Mouse (Mus musculus) liver, embryonic 11.5 days (tissue): ENCODE data around the gene Gm14440. TPM values are rescaled to one million over a fixed set of nuclear protein-coding genes. Genes with fewer than 3 reads are reported as not detected.
"Not testable (repeated sequence)": the region's sequence is repeated elsewhere in the genome, so short reads cannot be mapped to it uniquely, and the experiment has no call there.

Experiments used
- ATAC-seq: fragments of 200-750 bp; cut with Nextera tagmentation; replicated peaks from 2 replicates; pipeline ENCODE4 v1.8.0; 2017; ENCODE audit warnings: moderate number of reproducible peaks, mild to moderate bottlenecking, moderate TSS enrichment, moderate library complexity; ENCODE audit not compliant: low FRiP score
- DNase-seq: peaks from one replicate; pipeline ENCODE4 v3.0.0-alpha.2; 2017; ENCODE audit warnings: low spot score
- H3K27ac ChIP-seq: fragments of 300-500 bp; sonication (generic); 2 replicates; pipeline ENCODE4 v1.5.1; 2014; ENCODE audit warnings: mild to moderate bottlenecking, low read depth, low read length, control low read depth
- H3K27me3 ChIP-seq: fragments of 300-500 bp; sonication (generic); replicated peaks from 2 replicates; pipeline ENCODE4 v1.6.1; 2014; ENCODE audit warnings: low read length, mixed read lengths; ENCODE audit not compliant: control insufficient read depth, insufficient read depth
- H3K36me3 ChIP-seq: fragments of 300-500 bp; sonication (generic); 2 replicates; pipeline ENCODE4 v1.6.1; 2014; ENCODE audit warnings: mild to moderate bottlenecking, low read length, moderate library complexity, mixed read lengths; ENCODE audit not compliant: control insufficient read depth, insufficient read depth
- H3K4me1 ChIP-seq: fragments of 300-500 bp; sonication (generic); replicated peaks from 2 replicates; pipeline ENCODE4 v1.6.1; 2014; ENCODE audit warnings: low read length, mixed read lengths; ENCODE audit not compliant: control insufficient read depth, insufficient read depth
- H3K4me2 ChIP-seq: fragments of 300-500 bp; sonication (generic); 2 replicates; pipeline ENCODE4 v1.6.1; 2014; ENCODE audit warnings: mild to moderate bottlenecking, control low read depth, moderate library complexity
- H3K4me3 ChIP-seq: fragments of 300-500 bp; sonication (generic); 2 replicates; pipeline ENCODE4 v1.5.1; 2014; ENCODE audit warnings: low read depth, low read length, control low read depth
- H3K9ac ChIP-seq: fragments of 300-500 bp; sonication (generic); 2 replicates; pipeline ENCODE4 v1.6.1; 2014; ENCODE audit warnings: low read depth, low read length, control low read depth
- H3K9me3 ChIP-seq: fragments of 300-500 bp; sonication (generic); 2 replicates; pipeline ENCODE4 v1.6.1; 2016; ENCODE audit warnings: low read length, inconsistent platforms, mixed read lengths; ENCODE audit not compliant: control insufficient read depth
- WGBS: fragments of 180-500 bp; shearing (Covaris S2); extraction: QIAGEN DNeasy Blood & Tissue Kit; methylation state at CpG from one replicate; pipeline ENCODE4 v1.1.7; 2014; 5-methylcytosine and 5-hydroxymethylcytosine counted together
- polyA plus RNA-seq: library from polyadenylated mRNA; unstranded; fragments of >200 nt; fragmentation: Nextera tagmentation; extraction: Ambion mirVana; gene quantifications from 2 replicates; pipeline ENCODE4 v1.2.1, GENCODE M21; 2014

The Gm14440 gene
- 0.18 and 4.3 TPM in 2 replicates for polyA plus RNA-seq

DNA sequence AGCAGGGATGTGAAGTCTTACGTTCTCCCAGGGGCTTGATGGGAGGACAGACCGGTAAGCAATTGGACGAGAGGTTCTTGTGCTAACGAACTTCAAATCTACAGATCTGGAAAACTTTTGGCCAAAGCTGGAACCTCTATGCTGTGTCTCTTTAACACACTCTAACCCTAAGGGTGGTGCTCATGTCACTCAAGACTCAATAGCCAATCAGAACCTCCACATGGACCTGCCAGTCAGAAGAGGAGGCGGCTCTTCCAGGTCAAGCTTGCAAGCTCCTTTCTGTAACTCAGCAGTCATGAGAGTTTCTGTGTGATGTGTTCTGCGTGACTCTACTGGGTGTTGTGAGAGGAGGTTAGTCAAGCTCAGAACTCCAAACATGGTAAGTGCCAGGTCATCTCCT lies at the start of gene Gm14440:
TSS of gene Gm14440 (plus strand) at position 301 of the 400 bp plus-strand sequence.
- DNase-seq, H3K36me3 ChIP-seq, H3K27me3 ChIP-seq, H3K4me1 ChIP-seq, ATAC-seq, H3K27ac ChIP-seq, H3K4me3 ChIP-seq, H3K9ac ChIP-seq, H3K4me2 ChIP-seq, H3K9me3 ChIP-seq: not testable (repeated sequence)
- WGBS, result no CpG with 5 or more reads among the region's 6 CpGs

Other genes starting within 250 kb of the Gm14440 start
- 1.1 TPM in 1 of 2 replicates, not detected in the other for gene Gm14393, start 207.3 kb upstream of the Gm14440 start, polyA plus RNA-seq
- 3.8 and 4.0 TPM in 2 replicates for gene Gm14399, start 133.1 kb upstream of the Gm14440 start, polyA plus RNA-seq
- gene Gm14443, start 99.3 kb upstream of the Gm14440 start, polyA plus RNA-seq, result 0.21 and 0.51 TPM in 2 replicates
- gene Gm14391, start 68.2 kb upstream of the Gm14440 start, polyA plus RNA-seq, result 5.1 and 5.2 TPM in 2 replicates
- gene Gm4631, start 63.1 kb downstream of the Gm14440 start, polyA plus RNA-seq, result 16.8 and 17.6 TPM in 2 replicates
- gene Zfp968, start 97.3 kb downstream of the Gm14440 start, polyA plus RNA-seq, result 4.3 and 5.1 TPM in 2 replicates
- 4.7 and 6.5 TPM in 2 replicates for gene Gm4724, start 160.7 kb downstream of the Gm14440 start, polyA plus RNA-seq
- gene Zfp965, start 194.9 kb downstream of the Gm14440 start, polyA plus RNA-seq, result 4.7 and 4.8 TPM in 2 replicates